Mouse (Mus musculus): ENCODE measurements around the gene Mipep.

GRCm38 (mm10) chr14:60909351-60909750, 125.0 kb downstream of the Mipep start:
- TF ChIP-seq CTCF (IDR thresholded peaks at IDR 0.05; ENCODE audit: control insufficient read depth, insufficient read depth, insufficient replicate concordance, low read depth, low read length), result no peak
- no peak for TF ChIP-seq POLR2A (IDR thresholded peaks at IDR 0.05; ENCODE audit: control insufficient read depth, low read depth, low read length)

Data from testis, adult 2 months (tissue).